20 mouse cellular contexts compared by ENCODE assay signal in genomic region chr2:59723311-59723710, GRCm38 (mm10).
A peak's percentile ranks its signal among the peaks of the same experiment; 100 is the strongest.
DNase-seq lines count a peak whose midpoint lies in the region.
"Had no signal": no experiment of that assay in that cellular context is flagged by ENCODE, and none has a peak within 500 bp of the region (broad histone marks: within the 10 kb centered on the region; RNA-seq: fewer than 3 reads in every experiment).

No protein-coding gene starts in this region.

- peaks cover 37% of the 10 kb centered on the region for H3K36me3 ChIP-seq in limb, embryonic 10.5 days
- H3K36me3 ChIP-seq: embryonic facial prominence, embryonic 15.5 days; forebrain, embryonic 12.5 days had no signal

- no peaks in the 10 kb centered on the region for H3K27me3 ChIP-seq in limb, embryonic 10.5 days (ENCODE audit: low read depth, poor library complexity, severe bottlenecking)
- H3K27me3 ChIP-seq: embryonic facial prominence, embryonic 13.5 days; embryonic facial prominence, embryonic 15.5 days; forebrain, embryonic 12.5 days; Patski had no signal

- 90% methylated on average over 5 of the region's 5 CpGs for WGBS in limb, embryonic 10.5 days

- H3K4me3 ChIP-seq in limb, embryonic 10.5 days, result no peak overlapping the region
- H3K4me3 ChIP-seq: embryonic facial prominence, embryonic 13.5 days; embryonic facial prominence, embryonic 15.5 days; erythroblast, embryonic 14.5 days; forebrain, embryonic 10.5 days; forebrain, embryonic 12.5 days had no signal

- H3K27ac ChIP-seq in limb, embryonic 10.5 days, result peak overlapping the region; percentile 55; the same call in 1 of the 2 replicates
- H3K27ac ChIP-seq: embryonic facial prominence, embryonic 13.5 days; forebrain, embryonic 10.5 days; forebrain, embryonic 12.5 days had no signal

- peaks cover 64% of the 10 kb centered on the region for H3K4me1 ChIP-seq in limb, embryonic 10.5 days

- DNase-seq in NIH3T3 (ENCODE audit: low read depth) (peak; percentile 28), R1 (ENCODE audit: low read depth, low spot score) (peak; percentile 70)
- no peak for DNase-seq in limb, embryonic 10.5 days (ENCODE audit: low spot score)
- DNase-seq in gastrocnemius, postnatal 36 days, result no peak
- no peak for DNase-seq in right cerebral cortex, postnatal 10 days (ENCODE audit: low spot score in 2 of 2)
- no peak for DNase-seq in gastrocnemius, postnatal 10 days
- DNase-seq: adrenal gland, adult 8-10 months; adrenal gland, postnatal 14 days; adrenal gland, postnatal 36 days; cerebellum, adult 18-20 months; cerebellum, adult 8-10 months; cerebellum, adult 9-11 months; cerebellum, postnatal 14 days; embryo, embryonic 11 days had no signal

- H3K9me3 ChIP-seq in limb, embryonic 10.5 days (replicated peaks), result no peaks in the 10 kb centered on the region
- H3K9me3 ChIP-seq: embryonic facial prominence, embryonic 13.5 days; embryonic facial prominence, embryonic 15.5 days; forebrain, embryonic 10.5 days; forebrain, embryonic 12.5 days had no signal

- intact Hi-C loops in gastrocnemius, postnatal 36 days (cut with DNase I), result no loop called here

Comparison
In these comparisons a context has a peak if more than half of its experiments do, and no peak if none do; other contexts are left out.
1. DNase-seq: peak in NIH3T3 (single experiment) and R1 (single experiment); none in limb, embryonic 10.5 days (single experiment), gastrocnemius, postnatal 36 days (0 of 2), right cerebral cortex, postnatal 10 days (0 of 2) and gastrocnemius, postnatal 10 days (single experiment).